Mouse (Mus musculus): ENCODE data around the gene Macf1.

DNA sequence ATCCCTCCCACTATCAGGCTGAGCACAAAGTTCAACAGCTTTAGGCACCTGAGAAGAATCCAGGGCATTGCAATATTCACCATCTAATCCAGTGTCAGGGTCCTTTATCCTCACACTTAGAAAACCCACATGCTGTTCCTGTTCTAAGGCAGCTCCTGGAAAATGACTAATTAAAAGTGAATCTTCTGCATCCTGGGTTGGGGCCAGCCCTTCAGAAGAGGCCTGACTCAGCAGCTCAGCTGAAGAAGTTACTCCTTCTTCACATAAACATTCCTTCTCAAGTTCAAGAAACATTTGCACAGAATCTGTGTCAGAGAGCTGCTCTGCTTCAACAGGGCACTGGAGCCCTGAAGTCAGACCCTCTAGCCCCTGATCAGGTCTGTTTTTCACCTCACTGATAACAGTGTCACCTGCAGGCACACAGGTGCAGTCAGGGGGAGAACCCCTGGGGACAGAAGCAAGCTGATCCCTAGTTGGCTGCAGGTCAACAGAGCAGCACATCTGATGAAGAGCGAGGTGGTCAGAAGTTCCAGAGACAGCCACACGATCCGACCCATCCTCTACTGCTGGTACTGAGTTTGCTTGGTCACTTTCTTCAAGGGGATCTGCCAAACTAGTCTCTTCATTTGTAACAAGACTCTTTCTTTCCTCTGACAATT is 275.0 kb downstream of the Macf1 start:
- TF ChIP-seq CTCF (IDR thresholded peaks at IDR 0.05; ENCODE audit: low read depth, low read length) = no peak
- TF ChIP-seq GATA1 (IDR thresholded peaks at IDR 0.05; ENCODE audit: borderline replicate concordance, low read length) = no peak
- TF ChIP-seq TAL1 (conservative IDR thresholded peaks at IDR 0.05; ENCODE audit: low read depth, low read length) = no peak
- no peak for TF ChIP-seq POLR2AphosphoS5 (IDR thresholded peaks at IDR 0.05; ENCODE audit: insufficient replicate concordance, low read depth, low read length)
